ENCODE assay signal across 10 mouse cellular contexts in the genomic region with DNA sequence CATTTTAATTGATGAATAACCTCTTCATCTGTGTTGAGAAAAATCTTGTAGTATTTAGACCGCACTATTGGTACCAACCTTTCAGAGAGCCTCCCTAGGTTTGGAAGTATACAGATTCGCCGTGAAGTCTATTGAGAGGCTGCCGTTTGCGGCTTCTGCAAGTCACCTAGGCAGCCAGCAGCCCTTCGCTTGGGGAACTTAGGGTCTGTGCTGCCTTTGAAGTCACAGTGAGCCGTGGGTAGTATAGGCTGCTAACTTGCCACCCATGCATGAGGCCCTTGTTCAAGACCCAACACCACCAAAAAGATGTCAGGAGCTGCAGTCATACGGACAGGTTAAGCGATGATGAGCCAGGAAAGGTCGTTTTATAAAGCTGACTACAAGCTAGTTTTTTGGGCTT. TPM values are rescaled to one million over a fixed set of nuclear protein-coding genes. Genes with fewer than 3 reads are reported as not detected.
DNase-seq lines count a peak whose midpoint lies in the region; ATAC-seq and TF ChIP-seq lines count a peak whose summit lies in the region.
"Had no signal": no experiment of that assay in that cellular context is flagged by ENCODE, and none has a peak within 500 bp of the region (broad histone marks: within the 10 kb centered on the region; RNA-seq: fewer than 3 reads in every experiment).

No protein-coding gene starts in this region.

- no peak for TF ChIP-seq EP300 in CH12.LX (IDR thresholded peaks at IDR 0.05; ENCODE audit: low read length)

- intact Hi-C loops in heart, postnatal 14 days (cut with DNase I) = no loop called here
- intact Hi-C loops in left cerebral cortex, postnatal 25 days (cut with DNase I) = loop anchor here (2.0 kb wide), 1 partner anchor 17 kb away; no protein-coding TSS in a partner anchor

- dilution Hi-C loops in CH12.LX (cut with MboI; ENCODE audit: extremely low pct_ligation_motif_present, extremely low pct_unique_long_range_greater_than_20kb, low sequenced_read_pairs) = no loop called here

- H3K9ac ChIP-seq in heart, embryonic 11.5 days (ENCODE audit: low read depth, low read length) = no peak overlapping the region
- peak overlapping the region; percentile 80 for H3K9ac ChIP-seq in CH12.LX (ENCODE audit: insufficient read depth, low read depth)
- H3K9ac ChIP-seq in heart, embryonic 16.5 days (ENCODE audit: low read length) = peak overlapping the region; percentile 95
- 0 out of 2 replicates have a peak overlapping the region, but pooled peaks have one; percentile 96 for H3K9ac ChIP-seq in midbrain, embryonic 12.5 days (replicated peaks)

- H3K27me3 ChIP-seq in heart, embryonic 11.5 days (ENCODE audit: control insufficient read depth, insufficient read depth, low read length) = no peaks in the 10 kb centered on the region
- H3K27me3 ChIP-seq in CH12.LX (replicated peaks) = no peaks in the 10 kb centered on the region
- H3K27me3 ChIP-seq in heart, embryonic 16.5 days (ENCODE audit: control insufficient read depth, insufficient read depth, low read length) = no peaks in the 10 kb centered on the region
- H3K27me3 ChIP-seq in midbrain, embryonic 12.5 days = no peaks in the 10 kb centered on the region

- H3K4me1 ChIP-seq in heart, embryonic 11.5 days (ENCODE audit: control insufficient read depth, insufficient read depth, low read length) = peaks cover 21% of the 10 kb centered on the region
- H3K4me1 ChIP-seq in CH12.LX (ENCODE audit: control insufficient read depth in 1 of 2, insufficient read depth in 2 of 2) = peaks cover 20 to 45% of the 10 kb centered on the region in 2 experiments
- H3K4me1 ChIP-seq in heart, embryonic 16.5 days (ENCODE audit: control insufficient read depth, insufficient read depth, low read length) = peaks cover 30% of the 10 kb centered on the region
- H3K4me1 ChIP-seq in midbrain, embryonic 12.5 days = peaks cover 14% of the 10 kb centered on the region

- no peak for DNase-seq in heart, postnatal 14 days
- no peak for DNase-seq in CH12.LX (ENCODE audit: extremely low read depth)
- no peak for DNase-seq in left cerebral cortex, postnatal 25 days (ENCODE audit: low spot score in 2 of 2)
- DNase-seq in urinary bladder, adult 18-20 months (ENCODE audit: low spot score in 2 of 2) = no peak
- DNase-seq in cerebellum, postnatal 14 days = no peak
- DNase-seq: cerebellum, adult 11 months; kidney, postnatal 25 days had no signal

- H3K36me3 ChIP-seq in heart, embryonic 11.5 days (ENCODE audit: control insufficient read depth, insufficient read depth, low read length) = no peaks in the 10 kb centered on the region
- peaks cover 0 to 34% of the 10 kb centered on the region in 2 experiments for H3K36me3 ChIP-seq in CH12.LX (replicated peaks in 1 of 2; ENCODE audit: control insufficient read depth in 1 of 2, insufficient read depth in 1 of 2, low read length in 1 of 2)
- H3K36me3 ChIP-seq in heart, embryonic 16.5 days (ENCODE audit: control insufficient read depth, insufficient read depth) = peaks cover 8% of the 10 kb centered on the region
- 0 out of 2 replicates have a peak, but pooled peaks cover 2% of the 10 kb centered on the region for H3K36me3 ChIP-seq in midbrain, embryonic 12.5 days

- peak overlapping the region; percentile 99 for H3K4me3 ChIP-seq in heart, embryonic 11.5 days (ENCODE audit: low read depth, low read length)
- H3K4me3 ChIP-seq in CH12.LX (replicated peaks in 1 of 3; ENCODE audit: low read depth in 2 of 3, low read length in 2 of 3, poor library complexity in 1 of 3) = peak overlapping the region in 2 of 3 experiments; percentile 87 to 96
- H3K4me3 ChIP-seq in heart, embryonic 16.5 days (ENCODE audit: low read length) = peak overlapping the region; percentile 97
- no peak overlapping the region; the same call in 1 of the 2 replicates for H3K4me3 ChIP-seq in midbrain, embryonic 12.5 days

- no peaks in the 10 kb centered on the region for H3K9me3 ChIP-seq in heart, embryonic 11.5 days (replicated peaks; ENCODE audit: control insufficient read depth, low read length)
- H3K9me3 ChIP-seq in CH12.LX (replicated peaks; ENCODE audit: low read length) = no peaks in the 10 kb centered on the region
- H3K9me3 ChIP-seq in heart, embryonic 16.5 days (replicated peaks; ENCODE audit: control insufficient read depth, low read length) = 0 out of 2 replicates have a peak, but pooled peaks cover 3% of the 10 kb centered on the region
- no peaks in the 10 kb centered on the region for H3K9me3 ChIP-seq in midbrain, embryonic 12.5 days

- 84% methylated on average over 10 of the region's 10 CpGs for WGBS in heart, embryonic 11.5 days (ENCODE audit: insufficient replicate concordance)
- WGBS in heart, embryonic 16.5 days = 77% methylated on average over 10 of the region's 10 CpGs
- 87% methylated on average over 10 of the region's 10 CpGs for WGBS in midbrain, embryonic 12.5 days

- no peak for TF ChIP-seq POLR2A in CH12.LX (IDR thresholded peaks at IDR 0.05; ENCODE audit: low read depth, low read length)

- peaks cover 66% of the 10 kb centered on the region for H3K79me2 ChIP-seq in CH12.LX (replicated peaks; ENCODE audit: control insufficient read depth, extremely low read depth, insufficient read depth, poor library complexity, severe bottlenecking)

- peak overlapping the region; percentile 98 for H3K4me2 ChIP-seq in heart, embryonic 11.5 days
- H3K4me2 ChIP-seq in CH12.LX (ENCODE audit: insufficient read depth, low read depth, poor library complexity, severe bottlenecking) = peak overlapping the region; percentile 76
- H3K4me2 ChIP-seq in heart, embryonic 16.5 days (ENCODE audit: low read depth, low read length) = peak overlapping the region; percentile 90
- peak overlapping the region; percentile 99 for H3K4me2 ChIP-seq in midbrain, embryonic 12.5 days (replicated peaks)

- no peak for ATAC-seq in heart, embryonic 11.5 days (replicated peaks; ENCODE audit: insufficient number of reproducible peaks, low FRiP score, low TSS enrichment)
- no peak for ATAC-seq in heart, embryonic 16.5 days (replicated peaks; ENCODE audit: extremely low read depth, insufficient read depth, low FRiP score)
- no peak for ATAC-seq in midbrain, embryonic 12.5 days (ENCODE audit: low FRiP score, low read depth)

- in situ Hi-C loops in CH12.LX (cut with MboI; ENCODE audit: low pct_ligation_motif_present, low pct_unique_long_range_greater_than_20kb, low sequenced_read_pairs) = no loop called here

- TF ChIP-seq RAD21 in CH12.LX (IDR thresholded peaks at IDR 0.05; ENCODE audit: low read depth, low read length) = no peak

- no peak for TF ChIP-seq CTCF in CH12.LX (conservative IDR thresholded peaks at IDR 0.05 in 1 of 2, IDR thresholded peaks at IDR 0.05 in 1 of 2; ENCODE audit: low read depth in 2 of 2, low read length in 2 of 2)

- no peak overlapping the region for H3K27ac ChIP-seq in heart, embryonic 11.5 days (ENCODE audit: low read depth, low read length)
- H3K27ac ChIP-seq in CH12.LX (ENCODE audit: insufficient read depth, low read depth) = no peak overlapping the region
- peak overlapping the region; percentile 93 for H3K27ac ChIP-seq in heart, embryonic 16.5 days (ENCODE audit: low read length)
- no peak overlapping the region for H3K27ac ChIP-seq in midbrain, embryonic 12.5 days (replicated peaks)

TF ChIP-seq in CH12.LX, 34 proteins besides CTCF, POLR2A, EP300 and RAD21:
- TF ChIP-seq ETS1 (conservative IDR thresholded peaks at IDR 0.05; ENCODE audit: low read depth, low read length) (no peak), GABPA (IDR thresholded peaks at IDR 0.05; ENCODE audit: insufficient replicate concordance, low read depth, low read length) (no peak), PAX5 (IDR thresholded peaks at IDR 0.05; ENCODE audit: low read length) (no peak), POLR2AphosphoS2 (IDR thresholded peaks at IDR 0.05; ENCODE audit: low read depth, low read length) (no peak), MXI1 (IDR thresholded peaks at IDR 0.05; ENCODE audit: low read depth, low read length) (no peak)

RNA-seq across cellular contexts. Expression of a gene that starts 2.0 kb away (rescaled TPM):
- 10.2 and 12.3 TPM in 2 replicates for polyA plus RNA-seq in heart, embryonic 11.5 days (2014; fragmentation: Nextera tagmentation; extraction: Ambion mirVana)
- total RNA-seq in heart, postnatal 14 days (2021) = 10 to 100 TPM; 85.5 to 87.2 TPM
- 17.1 and 19.9 TPM in 2 replicates for total RNA-seq in CH12.LX (2012; rRNA removed)
- 25.6 and 25.9 TPM in 2 replicates for total RNA-seq in CH12.LX (2014; rRNA removed)
- polyA plus RNA-seq in CH12.LX (2012; ENCODE audit: insufficient read length, low read depth) = 22.2 and 23.6 TPM in 2 replicates
- polyA plus RNA-seq in heart, embryonic 16.5 days (2015; fragmentation: Nextera tagmentation; extraction: Ambion mirVana) = 15.0 and 15.5 TPM in 2 replicates
- polyA plus RNA-seq in midbrain, embryonic 12.5 days (2016; fragmentation: Nextera tagmentation; extraction: Ambion mirVana) = 9.9 and 11.9 TPM in 2 replicates
- 10 to 100 TPM; 36.7 to 43.8 TPM for total RNA-seq in left cerebral cortex, postnatal 25 days (2021)

RNA-seq across cellular contexts. Expression of a gene that starts 21.9 kb away (rescaled TPM):
- polyA plus RNA-seq in heart, embryonic 11.5 days (2014; fragmentation: Nextera tagmentation; extraction: Ambion mirVana) = 1.7 and 2.2 TPM in 2 replicates
- 1 to 10 TPM; 5.2 to 6.7 TPM for total RNA-seq in heart, postnatal 14 days (2021)
- total RNA-seq in CH12.LX (2012; rRNA removed) (7.6 and 8.8 TPM in 2 replicates), CH12.LX (2014; rRNA removed) (2.6 and 2.9 TPM in 2 replicates)
- polyA plus RNA-seq in CH12.LX (2012; ENCODE audit: insufficient read length, low read depth) = 3.7 and 4.4 TPM in 2 replicates
- polyA plus RNA-seq in heart, embryonic 16.5 days (2015; fragmentation: Nextera tagmentation; extraction: Ambion mirVana) = 2.9 and 3.2 TPM in 2 replicates
- polyA plus RNA-seq in midbrain, embryonic 12.5 days (2016; fragmentation: Nextera tagmentation; extraction: Ambion mirVana) = 7.2 and 8.1 TPM in 2 replicates
- total RNA-seq in left cerebral cortex, postnatal 25 days (2021) = 10 to 100 TPM in 1 of 2 experiments, 1 to 10 TPM in 1; 9.7 to 12.9 TPM
